Mouse (Mus musculus): ENCODE results near the gene Tspan13.

DNA sequence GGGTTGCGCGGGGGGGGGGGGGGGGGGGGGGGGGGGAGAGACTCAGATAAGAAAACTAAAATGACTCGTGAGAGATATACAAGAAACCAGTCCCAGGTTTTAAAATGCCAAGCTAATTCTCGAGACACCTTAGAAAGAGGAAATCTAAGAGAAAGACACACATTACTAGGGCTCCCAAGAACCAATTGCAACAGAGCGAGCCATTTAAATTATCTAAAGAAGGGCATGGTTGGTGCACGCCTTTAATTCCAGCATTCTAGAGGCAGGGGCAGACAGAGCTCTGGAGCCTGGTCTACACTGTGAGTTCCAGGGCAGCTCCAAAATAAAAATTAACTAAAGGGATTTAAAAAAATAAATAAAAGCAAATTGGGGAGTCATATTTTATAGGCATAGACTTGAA lies 12.6 kb downstream of the Tspan13 start:
- TF ChIP-seq POLR2A (IDR thresholded peaks at IDR 0.05; ENCODE audit: insufficient read depth, low read depth, low read length): no peak
- TF ChIP-seq CTCF (IDR thresholded peaks at IDR 0.05; ENCODE audit: insufficient read depth, low read depth, low read length): no peak

Data from olfactory bulb, adult 2 months (tissue).